8 mouse cellular contexts compared by ENCODE assay signal in genomic region chr17:55969966-55970891, GRCm38 (mm10). TPM values are rescaled to one million over a fixed set of nuclear protein-coding genes. Genes with fewer than 3 reads are reported as not detected.
DNase-seq lines count a peak whose midpoint lies in the region; ATAC-seq and TF ChIP-seq lines count a peak whose summit lies in the region.

Gene Shd, plus strand, starts transcription at chr17:55970467.

- no peak for TF ChIP-seq CTCF in layer of hippocampus, adult 2 months (conservative IDR thresholded peaks at IDR 0.05)

- DNase-seq in layer of hippocampus, adult 2 months (ENCODE audit: low spot score in 2 of 2): no peak
- no peak for DNase-seq in layer of hippocampus, adult 9-10 months (ENCODE audit: low spot score)
- peak; percentile 74 for DNase-seq in cerebellum, adult 9-11 months
- DNase-seq in kidney, postnatal 4 days: peak; percentile 72 to 81
- DNase-seq in thymus, postnatal 36 days: no peak
- DNase-seq in thymus, postnatal 14 days: no peak

- H3K27ac ChIP-seq in layer of hippocampus, adult 2 months: peak within 1 kb of the TSS; percentile 60

- ATAC-seq in granulocyte monocyte progenitor cell, adult 5-6 weeks (replicated peaks; ENCODE audit: poor library complexity, severe bottlenecking): peak; percentile 47
- ATAC-seq in megakaryocyte progenitor cell, adult 5-6 weeks (replicated peaks; ENCODE audit: poor library complexity): peak; percentile 37

- H3K4me3 ChIP-seq in layer of hippocampus, adult 2 months: peak within 1 kb of the TSS; percentile 66

RNA-seq across cellular contexts. Expression of gene Shd, which starts in this region (rescaled TPM):
- 10 to 100 TPM; 23.7 to 28.4 TPM for total RNA-seq in layer of hippocampus, adult 2 months (2021)
- 1.6 TPM in 1 of 2 replicates, not detected in the other for total RNA-seq in granulocyte monocyte progenitor cell, adult 5-6 weeks (2014; fragmentation: Nextera tagmentation)
- not detected in 2 replicates for total RNA-seq in granulocyte monocyte progenitor cell, adult 5-6 weeks (2017)
- 0.39 and 0.98 TPM in 2 replicates for total RNA-seq in megakaryocyte progenitor cell, adult 5-6 weeks (2015)
- total RNA-seq in megakaryocyte progenitor cell, adult 5-6 weeks (2017): not detected in 2 replicates

Comparison
In these comparisons a context has a peak if more than half of its experiments do, and no peak if none do; other contexts are left out.
1. RNA of gene Shd (total RNA-seq): 23.7 to 28.4 TPM in layer of hippocampus, adult 2 months; 1.6 TPM in granulocyte monocyte progenitor cell, adult 5-6 weeks and 0.39 to 0.98 TPM in megakaryocyte progenitor cell, adult 5-6 weeks; every median in the first group is over 4 times any median in the second.
2. Peak in ATAC-seq in megakaryocyte progenitor cell, adult 5-6 weeks; RNA of the gene not detected or under 1 TPM.
3. DNase-seq: peak in cerebellum, adult 9-11 months (single experiment) and kidney, postnatal 4 days (2 of 2); none in layer of hippocampus, adult 2 months (0 of 2), layer of hippocampus, adult 9-10 months (single experiment), thymus, postnatal 36 days (0 of 2) and thymus, postnatal 14 days (single experiment).